Mouse (Mus musculus): ENCODE data around the gene Mast3. TPM values are rescaled to one million over a fixed set of nuclear protein-coding genes. Genes with fewer than 3 reads are reported as not detected.

Gene Mast3
- polyA plus RNA-seq, 1 experiment from 2014 or later, result 13.5 TPM

- ATAC-seq (ENCODE audit: low read depth), result peak; percentile 24
- no peaks in the 10 kb centered on the region for H3K9me3 ChIP-seq (ENCODE audit: control insufficient read depth, low read length)
These were observed 34.0 kb upstream of the Mast3 start for GRCm38 (mm10) chr8:70838654-70839407.

GRCm38 (mm10) chr8:70836666-70837065 is 31.8 kb upstream of the Mast3 start:
- H3K4me3 ChIP-seq (ENCODE audit: low read depth, low read length), result no peak overlapping the region
- H3K9ac ChIP-seq (ENCODE audit: low read depth, low read length), result no peak overlapping the region

More at GRCm38 (mm10) chr8:70838654-70839407, 34.0 kb upstream of the Mast3 start:
- WGBS, result 5% methylated on average over 23 of the region's 66 CpGs
- peak overlapping the region; percentile 71 for H3K27ac ChIP-seq (replicated peaks; ENCODE audit: low read depth, low read length)
- H3K27me3 ChIP-seq (replicated peaks; ENCODE audit: control insufficient read depth, insufficient read depth, low read length), result no peaks in the 10 kb centered on the region
- H3K9ac ChIP-seq (ENCODE audit: low read depth, low read length), result peak overlapping the region; percentile 82
- H3K4me3 ChIP-seq (ENCODE audit: low read depth, low read length), result peak overlapping the region; percentile 64
- H3K36me3 ChIP-seq (ENCODE audit: control insufficient read depth, insufficient read depth, low read length), result 0 out of 2 replicates have a peak, but pooled peaks cover 12% of the 10 kb centered on the region
- no peak for DNase-seq (ENCODE audit: low spot score)
- peak overlapping the region; percentile 83 for H3K4me2 ChIP-seq (ENCODE audit: low read depth, low read length)
- no peaks in the 10 kb centered on the region for H3K4me1 ChIP-seq (ENCODE audit: control insufficient read depth, insufficient read depth, low read length)

GRCm38 (mm10) chr8:70834071-70834470 is 29.2 kb upstream of the Mast3 start:
- DNase-seq (ENCODE audit: low spot score) (no peak), ATAC-seq (ENCODE audit: low read depth) (no peak)
- H3K4me1 ChIP-seq (ENCODE audit: control insufficient read depth, insufficient read depth, low read length), result no peaks in the 10 kb centered on the region
- no peak overlapping the region for H3K27ac ChIP-seq (replicated peaks; ENCODE audit: low read depth, low read length)
- H3K4me2 ChIP-seq (ENCODE audit: low read depth, low read length), result no peak overlapping the region
- H3K4me3 ChIP-seq (ENCODE audit: low read depth, low read length), result no peak overlapping the region
- no peaks in the 10 kb centered on the region for H3K9me3 ChIP-seq (ENCODE audit: control insufficient read depth, low read length)
- H3K27me3 ChIP-seq (replicated peaks; ENCODE audit: control insufficient read depth, insufficient read depth, low read length), result no peaks in the 10 kb centered on the region
- 84% methylated on average over 2 of the region's 3 CpGs for WGBS
- no peak overlapping the region for H3K9ac ChIP-seq (ENCODE audit: low read depth, low read length)
- 0 out of 2 replicates have a peak, but pooled peaks cover 12% of the 10 kb centered on the region for H3K36me3 ChIP-seq (ENCODE audit: control insufficient read depth, insufficient read depth, low read length)

More at GRCm38 (mm10) chr8:70836666-70837065, 31.8 kb upstream of the Mast3 start:
- Histone ChIP-seq H3K27ac (replicated peaks; ENCODE audit: low read depth, low read length) (no peak overlapping the region), H3K27me3 (replicated peaks; ENCODE audit: control insufficient read depth, insufficient read depth, low read length) (no peaks in the 10 kb centered on the region), H3K4me2 (ENCODE audit: low read depth, low read length) (no peak overlapping the region), H3K36me3 (ENCODE audit: control insufficient read depth, insufficient read depth, low read length) (0 out of 2 replicates have a peak, but pooled peaks cover 12% of the 10 kb centered on the region), H3K9me3 (ENCODE audit: control insufficient read depth, low read length) (no peaks in the 10 kb centered on the region), H3K4me1 (ENCODE audit: control insufficient read depth, insufficient read depth, low read length) (no peaks in the 10 kb centered on the region)
- DNase-seq (ENCODE audit: low spot score) (no peak), ATAC-seq (ENCODE audit: low read depth) (no peak)
- WGBS, result 90% methylated on average over 12 of the region's 12 CpGs

GRCm38 (mm10) chr8:70833520-70833919 is 28.7 kb upstream of the Mast3 start:
- H3K27me3 ChIP-seq (replicated peaks; ENCODE audit: control insufficient read depth, insufficient read depth, low read length), result no peaks in the 10 kb centered on the region
- H3K4me1 ChIP-seq (ENCODE audit: control insufficient read depth, insufficient read depth, low read length), result no peaks in the 10 kb centered on the region
- H3K27ac ChIP-seq (replicated peaks; ENCODE audit: low read depth, low read length), result no peak overlapping the region
- DNase-seq (ENCODE audit: low spot score) (no peak), ATAC-seq (ENCODE audit: low read depth) (no peak)
- 0 out of 2 replicates have a peak, but pooled peaks cover 12% of the 10 kb centered on the region for H3K36me3 ChIP-seq (ENCODE audit: control insufficient read depth, insufficient read depth, low read length)
- H3K4me2 ChIP-seq (ENCODE audit: low read depth, low read length), result no peak overlapping the region
- H3K4me3 ChIP-seq (ENCODE audit: low read depth, low read length), result no peak overlapping the region
- no peaks in the 10 kb centered on the region for H3K9me3 ChIP-seq (ENCODE audit: control insufficient read depth, low read length)
- peak overlapping the region; percentile 25; the same call in 1 of the 2 replicates for H3K9ac ChIP-seq (ENCODE audit: low read depth, low read length)
- WGBS, result 55% methylated on average over 11 of the region's 15 CpGs

GRCm38 (mm10) chr8:70833018-70833482 is 28.2 kb upstream of the Mast3 start:
- DNase-seq (ENCODE audit: low spot score), result no peak
- ATAC-seq (ENCODE audit: low read depth), result no peak
- 49% methylated on average over 9 of the region's 9 CpGs for WGBS
- H3K27me3 ChIP-seq (replicated peaks; ENCODE audit: control insufficient read depth, insufficient read depth, low read length), result no peaks in the 10 kb centered on the region
- 0 out of 2 replicates have a peak, but pooled peaks cover 12% of the 10 kb centered on the region for H3K36me3 ChIP-seq (ENCODE audit: control insufficient read depth, insufficient read depth, low read length)
- no peaks in the 10 kb centered on the region for H3K9me3 ChIP-seq (ENCODE audit: control insufficient read depth, low read length)
- H3K4me2 ChIP-seq (ENCODE audit: low read depth, low read length), result no peak overlapping the region
- peak overlapping the region; percentile 25; the same call in 1 of the 2 replicates for H3K9ac ChIP-seq (ENCODE audit: low read depth, low read length)
- H3K27ac ChIP-seq (replicated peaks; ENCODE audit: low read depth, low read length), result no peak overlapping the region
- no peak overlapping the region for H3K4me3 ChIP-seq (ENCODE audit: low read depth, low read length)
- H3K4me1 ChIP-seq (ENCODE audit: control insufficient read depth, insufficient read depth, low read length), result no peaks in the 10 kb centered on the region

GRCm38 (mm10) chr8:70832371-70832770 is 27.5 kb upstream of the Mast3 start:
- DNase-seq (ENCODE audit: low spot score) (no peak), ATAC-seq (ENCODE audit: low read depth) (no peak)
- H3K4me1 ChIP-seq (ENCODE audit: control insufficient read depth, insufficient read depth, low read length), result no peaks in the 10 kb centered on the region
- H3K27me3 ChIP-seq (replicated peaks; ENCODE audit: control insufficient read depth, insufficient read depth, low read length), result no peaks in the 10 kb centered on the region
- no peaks in the 10 kb centered on the region for H3K9me3 ChIP-seq (ENCODE audit: control insufficient read depth, low read length)
- H3K27ac ChIP-seq (replicated peaks; ENCODE audit: low read depth, low read length), result no peak overlapping the region
- H3K4me3 ChIP-seq (ENCODE audit: low read depth, low read length), result no peak overlapping the region
- no peak overlapping the region for H3K4me2 ChIP-seq (ENCODE audit: low read depth, low read length)
- WGBS, result 56% methylated on average over 11 of the region's 11 CpGs
- H3K36me3 ChIP-seq (ENCODE audit: control insufficient read depth, insufficient read depth, low read length), result 0 out of 2 replicates have a peak, but pooled peaks cover 12% of the 10 kb centered on the region
- H3K9ac ChIP-seq (ENCODE audit: low read depth, low read length), result no peak overlapping the region

- H3K4me2 ChIP-seq (ENCODE audit: low read depth, low read length), result no peak overlapping the region
- no peak overlapping the region for H3K4me3 ChIP-seq (ENCODE audit: low read depth, low read length)
- H3K4me1 ChIP-seq (ENCODE audit: control insufficient read depth, insufficient read depth, low read length), result no peaks in the 10 kb centered on the region
- 0 out of 2 replicates have a peak, but pooled peaks cover 12% of the 10 kb centered on the region for H3K36me3 ChIP-seq (ENCODE audit: control insufficient read depth, insufficient read depth, low read length)
- H3K9ac ChIP-seq (ENCODE audit: low read depth, low read length), result no peak overlapping the region
- H3K27ac ChIP-seq (replicated peaks; ENCODE audit: low read depth, low read length), result no peak overlapping the region
- peaks cover 5% of the 10 kb centered on the region; the same call in 1 of the 2 replicates for H3K9me3 ChIP-seq (ENCODE audit: control insufficient read depth, low read length)
- WGBS, result 83% methylated on average over 8 of the region's 8 CpGs
- ATAC-seq (ENCODE audit: low read depth) (no peak), DNase-seq (ENCODE audit: low spot score) (no peak)
- no peaks in the 10 kb centered on the region for H3K27me3 ChIP-seq (replicated peaks; ENCODE audit: control insufficient read depth, insufficient read depth, low read length)
These were observed 26.7 kb upstream of the Mast3 start for GRCm38 (mm10) chr8:70831517-70831916.

GRCm38 (mm10) chr8:70827796-70828195 is 22.9 kb upstream of the Mast3 start:
- Histone ChIP-seq H3K27ac (replicated peaks; ENCODE audit: low read depth, low read length) (no peak overlapping the region), H3K4me3 (ENCODE audit: low read depth, low read length) (no peak overlapping the region), H3K9me3 (ENCODE audit: control insufficient read depth, low read length) (peaks cover 5% of the 10 kb centered on the region; the same call in 1 of the 2 replicates), H3K9ac (ENCODE audit: low read depth, low read length) (no peak overlapping the region), H3K27me3 (replicated peaks; ENCODE audit: control insufficient read depth, insufficient read depth, low read length) (no peaks in the 10 kb centered on the region), H3K4me2 (ENCODE audit: low read depth, low read length) (no peak overlapping the region), H3K4me1 (ENCODE audit: control insufficient read depth, insufficient read depth, low read length) (no peaks in the 10 kb centered on the region), H3K36me3 (ENCODE audit: control insufficient read depth, insufficient read depth, low read length) (no peaks in the 10 kb centered on the region)
- 89% methylated on average over 1 of the region's 1 CpGs for WGBS
- no peak for DNase-seq (ENCODE audit: low spot score)
- ATAC-seq (ENCODE audit: low read depth), result no peak

Measured in embryonic facial prominence, embryonic 14.5 days (tissue).